Mouse (Mus musculus) lung, adult 2 months (tissue): Measurements from ENCODE around the gene Apoo. TPM values are rescaled to one million over a fixed set of nuclear protein-coding genes. Genes with fewer than 3 reads are reported as not detected.
"Not testable (repeated sequence)": the region's sequence is repeated elsewhere in the genome, so short reads cannot be mapped to it uniquely, and the experiment has no call there.

Source experiments
- DNase-seq: peaks from one replicate; pipeline ENCODE4 v3.0.0; 2022
- H3K4me1 ChIP-seq: fragments of 200-500 bp; 2 replicates; pipeline ENCODE4 v1.6.1; 2011; ENCODE audit warnings: low read length; ENCODE audit not compliant: control insufficient read depth, insufficient read depth
- H3K4me3 ChIP-seq: fragments of 200-500 bp; replicated peaks from 2 replicates; pipeline ENCODE3; 2011; ENCODE audit warnings: low read depth, mild to moderate bottlenecking, control low read depth, low read length; ENCODE audit errors: extremely low read depth
- CTCF ChIP-seq: fragments of 200-500 bp; IDR thresholded peaks from 2 replicates; pipeline ENCODE4 v1.5.1; 2011; ENCODE audit warnings: mild to moderate bottlenecking, low read length, control low read depth; ENCODE audit not compliant: insufficient read depth
- POLR2A ChIP-seq: fragments of 200-500 bp; IDR thresholded peaks from 2 replicates; pipeline ENCODE4 v1.6.1; 2011; ENCODE audit warnings: low read depth, mild to moderate bottlenecking, control low read depth, low read length, borderline replicate concordance; ENCODE audit errors: extremely low read depth
- WGBS: fragments of 180-500 bp; shearing (Covaris S2); methylation state at CpG from one replicate; pipeline ENCODE4 v1.1.7; 2018; 5-methylcytosine and 5-hydroxymethylcytosine counted together
- polyA plus RNA-seq: library from polyadenylated mRNA; depleted of rRNA; stranded (reverse); fragments of >200 nt; gene quantifications from 2 replicates; pipeline ENCODE4 v1.2.3, GENCODE M21; 2012; rRNA removed

Apoo gene
- polyA plus RNA-seq, 1 experiment = 6.6 TPM

GRCm38 (mm10) chrX:94459346-94459745, 92.4 kb downstream of the Apoo start:
- 46% methylated on average over 4 of the region's 4 CpGs for WGBS
- Histone ChIP-seq H3K4me3 (no peak overlapping the region), H3K4me1 (no peaks in the 10 kb centered on the region)
- TF ChIP-seq CTCF = no peak
- no peak for TF ChIP-seq POLR2A
- no peak for DNase-seq

GRCm38 (mm10) chrX:94461513-94461912, 94.6 kb downstream of the Apoo start:
- not testable (repeated sequence) for H3K4me1 ChIP-seq, H3K4me3 ChIP-seq, DNase-seq
- WGBS = 87% methylated on average over 1 of the region's 3 CpGs

DNA sequence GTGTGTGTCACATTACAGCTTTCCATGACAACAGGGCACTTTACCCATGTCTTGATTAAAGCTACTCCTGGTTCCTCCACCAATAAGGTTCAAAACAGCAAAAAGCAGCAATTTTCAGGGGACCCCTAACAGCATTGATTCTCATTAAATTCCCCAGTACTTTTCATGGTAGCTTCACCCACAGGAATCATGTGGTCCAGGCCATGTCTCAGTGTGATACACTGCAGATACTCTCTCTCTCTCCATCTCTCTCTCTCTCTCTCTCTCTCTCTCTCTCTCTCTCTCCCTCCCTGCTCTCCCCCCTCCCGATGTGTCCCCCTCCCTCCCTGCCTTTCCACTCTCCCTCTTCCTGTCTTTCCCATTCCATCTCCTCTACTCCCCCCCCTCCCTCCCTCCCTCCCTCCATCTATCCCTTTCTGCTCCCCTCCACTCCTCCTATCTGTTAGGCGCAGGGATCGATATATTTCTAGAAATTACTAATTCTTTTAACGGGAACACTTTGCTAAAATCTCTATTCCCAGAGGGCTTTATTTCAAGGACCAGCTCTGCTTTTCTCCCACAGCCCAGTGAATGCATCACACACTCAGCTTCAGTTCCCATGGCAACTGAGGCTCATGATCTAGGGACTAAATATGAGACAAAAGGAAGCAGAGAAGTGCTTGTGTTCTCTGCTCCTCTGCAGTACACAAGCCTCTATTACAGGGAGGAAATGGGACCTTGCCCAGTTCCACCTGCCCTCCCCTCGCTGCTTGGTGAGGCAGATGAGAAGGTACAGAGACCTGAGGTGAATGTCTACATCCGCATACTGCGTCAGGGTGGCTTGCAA, 95.9 kb downstream of the Apoo start:
- DNase-seq, H3K4me3 ChIP-seq, H3K4me1 ChIP-seq: not testable (repeated sequence)
- no CpG with 5 or more reads among the region's 7 CpGs for WGBS

Other genes starting within 250 kb of the Apoo start
- gene Zfx, start 243.4 kb upstream of the Apoo start, polyA plus RNA-seq = 3.7 and 7.2 TPM in 2 replicates
- gene Eif2s3x, start 154.3 kb upstream of the Apoo start, polyA plus RNA-seq = 22.1 and 32.8 TPM in 2 replicates
- 5.6 and 9.1 TPM in 2 replicates for gene Klhl15, start 132.5 kb upstream of the Apoo start, polyA plus RNA-seq
- not detected in 2 replicates for gene Fam90a1b, start 340 bp upstream of the Apoo start, polyA plus RNA-seq
- gene Maged1, start 175.0 kb downstream of the Apoo start, polyA plus RNA-seq = 148 and 168 TPM in 2 replicates